Mouse (Mus musculus): ENCODE measurements around the gene Cercam.
A peak's percentile ranks its signal among the peaks of the same experiment; 100 is the strongest.
"Not testable (repeated sequence)": the region's sequence is repeated elsewhere in the genome, so short reads cannot be mapped to it uniquely, and the experiment has no call there.

Gene Cercam

GRCm38 (mm10) chr2:29898081-29898480 is 29.1 kb downstream of the Cercam start:
- peak in 1 of 2 experiments; percentile 40 for DNase-seq

GRCm38 (mm10) chr2:29902194-29902593 is 33.2 kb downstream of the Cercam start:
- no peak for DNase-seq

GRCm38 (mm10) chr2:29908171-29908570 is 39.2 kb downstream of the Cercam start:
- not testable (repeated sequence) for DNase-seq

GRCm38 (mm10) chr2:29910042-29910441 is 41.1 kb downstream of the Cercam start:
- peak in 1 of 2 experiments; percentile 35 for DNase-seq

GRCm38 (mm10) chr2:29917621-29918020 is 48.7 kb downstream of the Cercam start:
- DNase-seq: no peak

GRCm38 (mm10) chr2:29922011-29922410 is 53.0 kb downstream of the Cercam start:
- peak; percentile 48 to 57 for DNase-seq

GRCm38 (mm10) chr2:29926542-29926941 is 57.6 kb downstream of the Cercam start:
- no peak for DNase-seq

GRCm38 (mm10) chr2:29930506-29930905 is 61.5 kb downstream of the Cercam start:
- peak; percentile 98 for DNase-seq

- DNase-seq: peak; percentile 38 to 55
Measured at GRCm38 (mm10) chr2:29931194-29931593, 62.2 kb downstream of the Cercam start.
